Mouse (Mus musculus): ENCODE data around the gene Opn1sw. TPM values are rescaled to one million over a fixed set of nuclear protein-coding genes. Genes with fewer than 3 reads are reported as not detected.

Gene Opn1sw
- under 1 TPM in 2 of 4 experiments, not detected in 2; 0.33 to 0.80 TPM for total RNA-seq (2022)

DNA sequence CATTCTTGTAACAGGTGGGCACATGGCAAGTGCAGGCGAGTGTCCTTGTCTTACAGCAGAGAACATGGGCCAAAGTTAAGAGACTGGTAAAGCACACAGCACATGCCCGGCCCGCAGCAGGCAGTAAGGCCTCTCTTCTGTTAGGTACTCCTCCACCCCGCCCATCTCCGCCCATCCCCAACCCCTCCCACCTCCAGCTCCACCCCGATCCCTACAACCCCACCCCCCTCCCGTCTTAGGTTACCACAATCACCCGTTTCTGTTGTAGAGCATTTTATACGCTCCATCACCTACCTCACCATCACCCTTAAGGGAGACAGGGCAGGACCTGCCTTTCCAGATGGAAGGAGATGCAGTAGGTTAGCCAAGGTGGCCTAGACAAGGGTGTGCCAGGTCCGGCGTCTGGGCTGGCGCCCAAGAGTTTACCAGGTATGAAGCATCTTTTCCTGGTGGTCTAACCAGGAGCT lies at the start of gene Opn1sw:
TSS of gene Opn1sw (minus strand) at position 417 of the 467 bp plus-strand sequence.
- DNase-seq (ENCODE audit: low spot score in 2 of 2): no peak

DNA sequence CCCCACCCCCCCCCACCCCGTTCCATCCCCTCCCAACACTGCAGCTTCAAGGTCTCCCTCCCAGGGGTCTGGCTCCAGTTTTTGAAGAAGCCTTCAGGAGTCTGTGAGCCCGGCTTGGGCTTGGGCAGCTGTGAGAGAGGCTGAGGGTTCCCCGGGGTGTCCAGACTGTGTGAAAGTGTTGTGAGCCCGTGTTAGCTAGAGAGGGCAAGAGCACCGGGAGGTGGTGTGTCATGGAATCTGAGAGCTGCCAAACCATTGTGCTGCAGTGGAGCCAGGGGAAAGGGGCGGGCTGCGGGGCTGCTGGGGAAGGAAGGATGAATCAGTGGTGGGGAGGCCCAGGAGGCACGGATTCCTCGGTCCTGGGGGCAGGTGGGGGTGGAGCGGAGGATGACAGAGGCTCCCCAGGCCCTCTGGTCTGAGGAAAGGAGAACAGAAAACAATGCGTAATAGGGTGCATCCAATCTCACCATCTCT lies 48.2 kb upstream of the Opn1sw start:
- DNase-seq (ENCODE audit: low spot score in 2 of 2): no peak

DNA sequence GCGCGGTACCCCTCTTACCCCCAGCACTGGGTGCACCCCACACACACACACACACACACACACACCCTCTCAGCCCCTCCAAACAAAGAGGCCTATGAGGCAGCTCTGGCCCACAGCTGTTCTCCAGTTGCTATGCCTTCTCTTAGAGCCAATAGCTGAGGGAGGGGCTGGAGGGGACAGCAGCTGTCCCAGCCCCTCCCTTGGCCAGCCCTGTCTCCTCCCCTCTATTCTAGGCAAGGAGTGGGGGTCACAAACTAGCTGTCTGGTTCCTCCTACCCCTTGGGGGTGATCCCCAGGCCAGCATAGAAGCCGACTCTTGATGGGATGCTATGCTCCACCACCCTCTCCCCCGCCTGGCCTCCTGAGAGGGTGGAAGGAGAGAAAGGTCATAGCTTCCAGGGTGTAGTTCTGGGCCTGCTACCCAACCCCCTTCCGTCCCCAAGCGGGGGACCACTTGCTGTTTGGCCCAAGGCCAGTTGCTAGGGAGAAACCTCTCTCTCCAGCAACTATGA lies 47.7 kb upstream of the Opn1sw start:
- DNase-seq (ENCODE audit: low spot score in 2 of 2): no peak

DNA sequence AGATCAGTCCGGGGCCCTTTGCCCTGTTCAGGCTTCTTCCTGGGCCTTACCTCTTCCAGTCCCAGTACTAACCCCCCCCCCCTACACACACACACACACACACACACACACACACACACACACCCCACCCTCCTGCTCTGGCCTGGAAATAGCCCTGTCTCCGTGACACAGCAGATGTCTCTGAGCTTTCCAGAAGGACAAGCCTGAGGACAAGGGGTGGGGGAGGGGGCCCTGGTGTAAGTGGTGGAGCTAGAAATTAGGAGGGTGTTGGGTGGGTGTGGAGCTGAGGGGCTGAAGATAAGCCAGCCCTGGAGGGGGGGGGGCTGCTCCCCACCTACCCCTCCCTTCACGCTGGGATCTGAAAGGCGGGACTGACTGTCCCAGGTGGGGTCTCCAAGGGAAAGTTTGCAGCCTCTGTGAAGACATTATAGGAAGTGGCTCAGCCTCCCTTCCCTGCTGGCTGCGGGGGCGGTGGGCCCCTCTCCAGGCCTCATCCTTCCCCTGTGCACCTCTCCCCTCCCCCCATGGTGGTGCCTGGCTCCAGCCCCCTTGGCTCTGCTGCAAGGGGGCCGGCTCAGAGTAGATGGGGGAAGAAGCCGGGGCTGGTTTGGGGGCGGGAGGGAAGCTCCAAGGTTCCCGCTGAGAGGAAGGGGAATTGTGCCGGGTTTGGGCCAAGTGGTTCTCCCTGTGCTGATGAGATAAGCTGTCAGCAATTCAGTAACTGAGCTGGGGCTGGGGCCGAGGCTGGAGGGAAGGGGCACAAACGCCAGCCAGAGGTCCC lies 46.8 kb upstream of the Opn1sw start:
- no peak for DNase-seq (ENCODE audit: low spot score in 2 of 2)

DNA sequence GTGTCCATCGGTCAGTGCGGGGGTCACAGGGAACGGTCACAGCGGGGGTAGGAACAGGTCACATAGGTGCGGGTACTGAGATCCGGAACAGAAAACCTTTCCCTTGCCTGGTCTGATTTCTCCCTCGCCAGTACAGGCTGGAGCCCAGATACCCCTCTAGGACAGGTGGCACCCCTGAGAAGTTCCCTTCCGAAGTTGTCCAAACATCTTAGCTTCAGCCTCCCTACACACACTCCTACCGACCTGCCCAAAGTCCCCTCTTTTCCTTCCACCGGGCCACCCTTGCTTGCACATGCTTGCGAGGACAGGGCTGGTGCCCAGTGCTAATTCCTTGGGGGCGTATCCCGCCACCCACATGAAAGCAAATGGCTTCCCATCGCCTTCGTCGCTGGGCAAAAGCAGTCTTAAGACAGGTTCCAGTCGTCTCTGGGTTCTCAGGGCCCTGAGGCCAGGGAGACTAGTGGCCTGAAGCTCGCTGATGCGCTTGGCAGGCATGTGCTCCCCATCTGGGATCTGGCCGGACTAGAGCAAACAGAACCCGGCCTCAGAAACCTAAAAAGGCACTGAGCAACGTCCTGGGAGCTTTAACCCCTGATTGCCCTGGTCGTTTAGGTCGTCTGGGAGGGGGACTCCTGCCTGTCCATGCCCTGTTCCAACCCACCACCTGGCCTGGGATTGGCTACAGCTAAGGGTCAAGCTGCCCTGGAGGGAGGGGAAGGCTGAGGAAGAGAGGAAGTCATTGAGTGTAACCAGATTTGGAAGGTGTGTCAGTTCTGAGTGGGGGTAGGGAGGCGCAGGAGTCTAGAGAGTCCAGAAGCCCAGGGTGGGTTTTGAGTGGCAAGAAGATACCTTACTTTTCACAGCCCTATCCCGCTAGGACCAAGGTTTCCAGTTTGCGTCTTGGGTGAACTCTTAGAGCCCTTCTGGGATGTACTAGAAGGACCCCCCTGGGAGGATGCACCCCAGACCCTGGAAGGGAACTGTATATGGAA lies 45.8 kb upstream of the Opn1sw start:
- DNase-seq (ENCODE audit: low spot score in 2 of 2): no peak

DNA sequence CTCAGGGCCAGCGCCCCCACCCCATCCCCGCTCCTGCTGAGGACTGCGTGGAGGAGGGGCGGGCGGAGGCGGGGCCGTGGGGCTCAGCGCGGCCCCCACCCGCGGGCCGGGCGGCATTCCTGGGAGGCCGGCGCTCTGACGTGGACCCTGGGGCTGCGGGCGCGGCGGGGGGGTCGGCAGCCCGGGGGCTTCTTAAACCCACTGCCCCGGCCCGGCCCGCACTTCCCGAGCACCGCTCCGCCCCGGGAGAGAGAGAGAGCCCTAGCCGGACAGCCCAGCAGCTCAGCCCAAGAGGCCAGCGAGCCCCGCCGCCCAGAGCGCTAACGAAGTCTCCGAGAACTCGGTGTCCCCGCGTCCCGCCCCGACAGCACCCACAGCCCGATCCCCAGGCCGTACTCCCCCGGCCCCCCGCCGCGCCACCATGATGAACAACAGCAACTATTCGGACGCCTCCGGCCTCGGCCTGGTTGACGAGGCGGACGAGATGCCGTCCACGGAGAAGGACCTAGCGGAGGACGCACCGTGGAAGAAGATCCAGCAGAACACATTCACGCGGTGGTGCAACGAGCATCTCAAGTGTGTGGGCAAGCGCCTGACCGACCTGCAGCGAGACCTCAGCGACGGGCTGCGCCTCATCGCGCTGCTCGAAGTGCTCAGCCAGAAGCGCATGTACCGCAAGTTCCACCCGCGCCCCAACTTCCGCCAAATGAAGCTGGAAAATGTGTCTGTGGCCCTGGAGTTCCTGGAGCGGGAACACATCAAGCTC lies 45.0 kb upstream of the Opn1sw start, which contains the start of gene Flnc:
TSS of gene Flnc (plus strand) at position 219 of the 766 bp plus-strand sequence.
- DNase-seq (ENCODE audit: low spot score in 2 of 2): no peak

DNA sequence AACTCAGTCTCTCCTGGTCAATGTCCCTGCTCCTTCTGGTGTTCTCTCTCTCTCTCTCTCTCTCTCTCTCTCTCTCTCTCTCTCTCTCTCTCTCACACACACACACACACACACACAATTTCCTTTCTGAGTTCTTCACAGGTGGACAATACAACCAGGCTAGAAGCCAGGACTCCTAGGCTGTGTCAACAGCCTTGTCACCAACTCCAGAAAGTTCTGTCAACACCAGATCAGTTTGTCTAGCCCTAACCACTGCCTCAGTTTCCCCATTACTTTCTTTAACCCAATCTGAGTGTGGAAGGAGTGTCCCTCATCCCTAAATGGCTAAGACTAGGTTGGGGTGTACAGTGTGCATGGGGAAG lies 44.4 kb upstream of the Opn1sw start:
- DNase-seq (ENCODE audit: low spot score in 2 of 2): no peak

DNA sequence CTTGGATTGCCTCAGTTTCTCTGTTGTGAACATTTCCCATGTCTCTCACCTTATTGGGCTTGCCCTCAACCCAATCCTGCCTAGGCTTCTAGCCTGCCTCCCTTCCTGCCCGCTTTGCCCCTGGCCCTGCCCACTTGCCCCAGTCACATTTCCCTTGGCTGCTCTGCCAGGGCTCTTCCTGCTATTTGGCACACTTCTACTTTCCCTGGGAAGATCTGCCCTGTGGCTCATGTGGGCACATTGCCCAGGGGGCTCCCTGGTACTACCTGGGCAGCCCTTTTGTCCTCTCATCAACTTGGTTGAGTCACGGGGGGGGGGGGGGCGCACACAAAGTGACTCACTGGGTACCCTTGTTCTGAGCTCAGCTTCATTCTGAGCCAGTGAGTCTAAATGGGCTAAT lies 43.9 kb upstream of the Opn1sw start:
- DNase-seq (ENCODE audit: low spot score in 2 of 2): no peak

DNA sequence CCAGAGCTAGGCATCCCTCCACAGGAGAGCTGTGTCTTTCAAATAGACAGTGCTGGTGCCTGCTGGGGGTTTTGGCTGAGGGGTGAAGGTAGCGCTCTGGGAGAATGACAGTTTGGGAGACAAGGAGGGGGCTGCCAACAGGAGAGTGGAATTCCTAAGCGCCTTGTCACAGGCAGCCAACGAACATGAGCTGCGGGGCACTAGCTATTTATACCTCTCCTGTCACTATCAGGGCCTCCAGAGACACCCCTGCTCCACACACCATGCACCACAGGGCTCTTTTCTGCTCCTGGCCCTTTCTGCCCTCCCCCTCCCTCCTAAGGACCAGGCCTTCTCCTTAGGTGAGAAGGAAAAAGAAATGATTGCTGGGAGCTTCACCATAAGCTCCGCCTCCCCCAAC lies 43.2 kb upstream of the Opn1sw start:
- no peak for DNase-seq (ENCODE audit: low spot score in 2 of 2)

DNA sequence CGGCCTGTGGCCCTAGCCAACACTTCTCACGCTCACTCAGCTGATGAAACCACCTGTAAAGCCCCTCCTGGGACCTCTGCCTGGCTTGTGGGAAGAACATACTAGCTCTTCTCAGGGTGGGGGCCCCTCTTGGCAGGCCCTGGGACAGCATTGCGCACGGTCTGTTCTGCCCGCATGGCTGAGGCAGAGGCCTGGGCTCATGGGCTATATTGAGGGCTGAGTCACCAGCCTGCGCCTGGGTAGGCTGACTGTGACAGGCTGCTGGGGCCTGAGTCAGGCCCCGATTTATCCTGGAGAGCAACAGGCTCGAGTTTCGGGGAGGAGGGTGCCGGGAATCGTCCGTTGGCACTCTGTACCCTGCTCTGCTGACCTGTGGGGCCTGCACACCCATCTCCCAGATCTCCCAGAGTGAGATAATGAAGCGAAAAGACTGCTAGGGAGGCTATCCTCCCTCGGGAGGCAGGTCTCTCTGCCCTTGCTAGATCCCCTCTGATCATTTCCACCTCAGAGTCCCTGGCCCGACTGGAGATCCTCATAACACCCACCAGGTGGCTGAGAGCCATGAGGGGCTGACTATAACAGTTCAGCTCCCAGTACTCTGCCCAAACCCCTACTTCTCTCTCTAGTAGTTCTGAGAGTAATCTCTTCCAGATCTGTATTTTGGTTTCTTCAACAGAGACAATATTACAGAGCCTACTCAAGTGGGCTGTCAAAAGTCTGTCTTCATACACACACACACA lies 42.6 kb upstream of the Opn1sw start:
- no peak for DNase-seq (ENCODE audit: low spot score in 2 of 2)

DNA sequence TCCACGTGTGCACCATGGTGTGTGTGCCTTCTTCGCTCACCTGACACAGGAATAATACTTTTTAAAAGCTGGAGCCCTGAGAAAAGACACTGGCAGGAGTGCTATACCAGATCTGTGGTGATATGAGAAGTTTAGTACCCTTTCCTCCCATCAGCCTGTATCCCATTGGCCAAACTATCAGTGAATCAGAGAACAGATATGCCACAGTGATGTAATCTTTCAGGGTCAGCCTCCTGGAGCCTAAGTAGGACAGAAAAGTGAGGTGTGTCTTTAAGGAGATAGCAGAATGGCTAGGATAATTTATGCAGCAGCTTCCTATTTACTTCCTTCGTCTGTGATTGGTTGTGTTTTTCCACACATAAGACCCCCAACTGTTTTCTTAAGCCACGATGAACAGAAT lies 39.9 kb upstream of the Opn1sw start:
- no peak for DNase-seq (ENCODE audit: low spot score in 2 of 2)

DNA sequence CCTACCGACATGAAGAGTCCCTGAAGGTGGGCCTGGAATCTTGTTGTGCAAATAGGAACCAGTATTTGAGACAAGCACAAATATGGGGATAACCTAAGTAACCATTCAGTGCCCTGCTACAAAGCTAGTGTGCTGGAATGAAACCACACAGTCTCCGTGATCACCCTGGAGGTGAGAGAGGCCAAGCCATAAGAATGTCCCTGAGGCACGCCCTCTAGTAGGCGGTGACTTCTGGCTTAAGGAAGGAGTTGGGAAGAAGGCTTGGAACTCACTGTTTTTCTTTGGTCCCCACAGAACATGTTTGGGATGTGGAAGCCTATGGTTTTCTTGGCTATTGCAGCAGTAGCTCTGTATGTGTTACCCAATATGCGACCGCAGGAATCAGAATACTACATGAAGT lies 38.1 kb upstream of the Opn1sw start:
- DNase-seq (ENCODE audit: low spot score in 2 of 2): no peak

DNA sequence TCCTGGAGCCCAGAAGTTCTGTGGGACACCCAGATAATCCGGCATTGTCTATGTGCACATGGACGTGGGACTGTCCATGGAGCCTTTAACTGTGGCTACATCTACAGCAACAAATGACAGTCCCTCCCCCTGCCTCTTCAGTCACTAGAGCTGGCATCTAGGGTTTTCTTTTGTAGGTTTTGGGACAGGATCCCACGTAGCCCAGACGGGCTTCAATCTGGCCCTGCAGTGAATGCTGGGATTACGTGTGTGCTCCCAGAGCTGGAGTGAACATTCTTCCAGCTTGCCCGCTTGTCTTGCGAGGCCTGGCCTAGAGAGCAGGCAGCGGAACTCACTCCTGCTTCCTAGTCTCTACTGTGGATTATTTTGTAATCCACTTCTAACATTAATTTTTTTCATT lies 36.9 kb upstream of the Opn1sw start:
- DNase-seq (ENCODE audit: low spot score in 2 of 2): no peak

DNA sequence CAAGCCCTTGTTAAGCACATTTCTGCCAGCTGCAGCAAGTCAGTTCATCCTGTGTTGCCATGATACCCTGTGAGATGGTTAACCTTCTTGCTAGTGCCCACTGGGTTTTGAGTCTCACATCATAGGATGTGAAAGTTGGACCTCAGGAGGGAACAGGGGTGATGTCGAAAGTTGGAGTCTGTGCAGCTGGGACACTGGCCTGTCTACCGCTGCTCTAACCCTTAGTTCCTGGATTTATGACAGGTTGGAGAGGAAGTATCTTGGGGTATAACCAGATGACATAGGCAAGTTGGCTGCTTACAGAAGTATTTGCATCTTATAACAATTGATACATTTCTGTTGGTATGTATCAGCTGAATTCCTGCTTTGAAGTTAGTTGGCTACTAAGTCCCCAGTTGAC lies 32.3 kb upstream of the Opn1sw start:
- DNase-seq (ENCODE audit: low spot score in 2 of 2): no peak

DNA sequence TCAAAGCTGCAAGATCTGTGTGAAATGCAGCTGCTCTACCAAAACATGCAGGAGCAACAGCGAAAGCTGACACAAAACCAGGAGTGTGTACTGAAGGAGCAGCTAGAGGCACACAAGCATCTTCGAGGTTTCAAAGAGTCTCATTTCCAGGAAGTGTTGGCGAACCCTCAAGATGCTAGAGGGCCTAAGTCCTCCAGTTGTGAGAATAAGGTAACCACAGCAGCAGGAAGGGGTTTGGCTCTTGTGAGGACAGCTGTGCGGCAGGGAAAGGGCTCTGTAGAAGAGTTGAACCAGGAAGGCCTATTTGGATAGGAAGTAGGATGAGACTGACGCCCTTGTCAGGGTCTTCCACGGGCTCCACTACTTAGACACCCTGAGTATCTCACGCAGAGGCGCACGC lies 27.2 kb upstream of the Opn1sw start:
- DNase-seq (ENCODE audit: low spot score in 2 of 2): no peak

DNA sequence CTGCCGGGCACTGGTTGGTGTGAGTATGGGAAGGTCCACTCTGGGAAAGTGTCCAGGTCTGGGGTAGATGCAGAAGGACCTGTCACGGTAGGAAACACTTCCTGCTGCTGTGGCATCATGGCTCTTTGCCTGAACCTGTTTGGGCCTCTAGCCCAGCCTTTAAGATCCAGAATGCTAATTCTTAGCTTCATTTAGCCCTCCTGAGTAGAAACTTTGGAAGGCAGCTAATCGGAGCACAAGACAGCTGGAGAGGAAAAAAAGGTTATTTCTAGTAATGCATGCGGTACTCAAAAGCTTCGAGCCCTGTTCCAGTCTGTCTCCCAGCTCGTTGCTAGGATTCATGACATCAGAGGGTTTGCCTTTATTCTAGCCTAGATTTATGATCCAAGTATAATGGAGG lies 18.1 kb upstream of the Opn1sw start:
- no peak for DNase-seq (ENCODE audit: low spot score in 2 of 2)

DNA sequence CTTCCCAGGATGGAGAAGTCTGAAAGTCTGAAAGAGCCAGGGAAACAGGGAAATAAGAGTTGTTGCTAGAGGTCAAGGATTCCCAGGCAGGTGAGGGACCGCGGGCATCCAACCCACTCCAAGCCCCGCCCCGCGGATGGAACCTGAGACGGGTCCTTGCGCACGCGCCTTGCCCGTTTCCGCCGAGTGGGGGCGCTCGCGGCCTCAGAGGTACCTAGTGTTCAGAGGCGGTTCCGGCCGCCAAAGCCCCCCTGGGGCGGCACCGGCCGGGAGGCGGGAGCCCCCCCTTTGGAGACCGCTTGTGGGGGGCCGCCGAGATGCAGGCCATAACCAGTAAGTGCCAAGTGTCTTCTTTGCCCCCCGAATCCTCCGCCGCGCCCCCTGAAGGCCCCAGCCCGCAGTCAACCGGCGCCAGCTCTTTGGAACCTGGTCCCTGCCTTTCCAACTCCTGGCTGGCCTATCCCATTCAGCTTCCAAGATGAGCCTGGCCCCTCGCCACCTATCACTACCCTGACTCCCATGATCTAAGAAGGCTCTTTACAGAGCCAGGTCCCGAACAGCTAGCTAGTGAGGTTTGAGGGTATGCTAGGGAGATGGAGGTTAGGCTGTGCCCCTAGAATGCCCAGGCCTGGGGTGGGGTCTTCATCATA lies 14.6 kb upstream of the Opn1sw start:
- peak in 1 of 2 experiments; percentile 20 for DNase-seq (ENCODE audit: low spot score in 2 of 2)

DNA sequence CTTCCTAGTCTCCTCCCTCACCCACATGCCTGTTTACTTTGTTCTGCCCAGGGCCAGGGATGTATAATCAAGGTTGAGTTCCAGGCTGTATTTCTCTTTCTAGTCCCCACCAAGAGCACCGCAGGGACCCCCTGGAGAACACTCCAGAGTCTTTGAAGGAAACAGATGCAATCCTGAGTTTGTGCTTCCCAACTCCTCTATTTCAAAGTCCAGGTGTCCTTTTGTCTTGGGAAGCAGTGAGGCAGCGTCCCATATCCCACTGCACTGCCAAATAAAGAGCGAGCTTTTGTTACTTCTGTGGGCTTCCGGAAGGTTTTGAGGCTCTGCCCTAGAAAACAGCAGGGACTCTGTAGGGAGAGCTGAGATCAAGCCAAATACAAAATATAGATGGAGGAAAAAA lies 11.6 kb upstream of the Opn1sw start:
- no peak for DNase-seq (ENCODE audit: low spot score in 2 of 2)

DNA sequence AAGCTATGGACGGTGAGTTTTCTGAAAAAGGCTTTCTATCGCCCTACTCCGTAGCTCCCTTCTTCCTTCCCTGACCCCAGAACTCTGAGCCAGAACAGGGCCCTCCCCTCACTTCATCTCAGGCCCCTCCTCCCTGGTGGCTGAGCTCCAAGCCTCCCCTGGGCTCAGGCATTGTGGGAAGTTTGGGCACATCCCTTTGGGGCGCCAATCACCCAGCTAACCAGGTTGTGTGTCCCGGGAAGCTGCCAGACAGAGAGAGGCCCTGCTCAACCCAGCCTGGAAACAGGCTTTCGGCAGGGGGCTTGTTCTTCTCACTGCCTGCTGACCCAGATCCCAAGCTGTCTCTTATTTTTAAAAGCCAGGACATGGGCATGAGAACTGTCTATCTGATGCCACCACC lies 9.3 kb upstream of the Opn1sw start:
- peak; percentile 31 to 37 for DNase-seq (ENCODE audit: low spot score in 2 of 2)
